Mouse (Mus musculus) embryonic facial prominence, embryonic 12.5 days (tissue): ENCODE results near the gene Bysl. TPM values are rescaled to one million over a fixed set of nuclear protein-coding genes. Genes with fewer than 3 reads are reported as not detected.
A peak's percentile ranks its signal among the peaks of the same experiment; 100 is the strongest.
"Not testable (repeated sequence)": the region's sequence is repeated elsewhere in the genome, so short reads cannot be mapped to it uniquely, and the experiment has no call there.

ENCODE experiments used
- ATAC-seq: fragments of 200-750 bp; cut with Nextera tagmentation; 2 replicates; pipeline ENCODE4 v1.8.0; 2017; ENCODE audit not compliant: insufficient number of reproducible peaks, insufficient read depth, low FRiP score, low TSS enrichment
- H3K27ac ChIP-seq: fragments of 300-500 bp; sonication (generic); 2 replicates; pipeline ENCODE4 v1.5.1; 2016; ENCODE audit warnings: mild to moderate bottlenecking
- H3K27me3 ChIP-seq: fragments of 300-500 bp; sonication (generic); 2 replicates; pipeline ENCODE4 v1.6.1; 2016; ENCODE audit warnings: mild to moderate bottlenecking, moderate library complexity
- H3K36me3 ChIP-seq: fragments of 300-500 bp; sonication (generic); 2 replicates; pipeline ENCODE4 v1.6.1; 2016; ENCODE audit warnings: mild to moderate bottlenecking
- H3K4me1 ChIP-seq: fragments of 300-500 bp; sonication (generic); 2 replicates; pipeline ENCODE4 v1.6.1; 2016
- H3K4me2 ChIP-seq: fragments of 300-500 bp; sonication (generic); replicated peaks from 2 replicates; pipeline ENCODE4 v1.6.1; 2016; ENCODE audit warnings: mild to moderate bottlenecking, moderate library complexity
- H3K4me3 ChIP-seq: fragments of 300-500 bp; sonication (generic); 2 replicates; pipeline ENCODE4 v1.5.1; 2016; ENCODE audit warnings: mild to moderate bottlenecking
- H3K9ac ChIP-seq: fragments of 300-500 bp; sonication (generic); 2 replicates; pipeline ENCODE4 v1.6.1; 2016; ENCODE audit warnings: mild to moderate bottlenecking, moderate library complexity
- H3K9me3 ChIP-seq: fragments of 300-500 bp; sonication (generic); 2 replicates; pipeline ENCODE4 v1.6.1; 2016; ENCODE audit warnings: mild to moderate bottlenecking, moderate library complexity
- WGBS: fragments of 180-500 bp; shearing (Covaris S2); methylation state at CpG from one replicate; pipeline ENCODE4 v1.1.7; 2016; 5-methylcytosine and 5-hydroxymethylcytosine counted together
- polyA plus RNA-seq: library from polyadenylated mRNA; unstranded; fragments of >200 nt; fragmentation: Nextera tagmentation; extraction: Ambion mirVana; gene quantifications from 2 replicates; pipeline ENCODE4 v1.2.1, GENCODE M21; 2016

Bysl gene
- polyA plus RNA-seq, 1 experiment from 2014 or later: 29.6 TPM

DNA sequence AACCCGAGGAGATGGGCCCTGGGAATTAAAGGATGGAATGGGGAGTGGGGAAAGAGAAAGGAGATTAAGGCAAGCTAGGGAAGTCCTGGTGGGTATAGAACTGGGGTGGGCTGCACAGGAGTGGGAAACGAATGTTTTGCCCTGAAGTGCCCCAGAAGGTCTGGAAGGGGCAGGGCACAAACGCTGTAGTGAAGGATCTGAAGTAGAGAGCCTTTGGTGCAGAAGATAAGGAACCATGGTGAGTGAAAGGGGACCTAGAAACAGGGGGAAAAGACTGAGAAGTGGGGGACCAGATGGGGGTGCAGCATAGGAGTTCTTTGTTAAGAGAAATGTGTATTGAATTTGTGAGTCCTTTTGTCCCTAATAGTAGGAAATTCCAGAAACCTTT lies 19.4 kb upstream of the Bysl start, which contains the start of gene Usp49:
Usp49 (plus strand) TSS at position 13 of the 388 bp plus-strand sequence.
- Histone ChIP-seq H3K9me3 (no peaks in the 10 kb centered on the region), H3K27ac (peak within 1 kb of the TSS; percentile 97), H3K4me3 (peak within 1 kb of the TSS; percentile 67), H3K27me3 (no peaks in the 10 kb centered on the region), H3K36me3 (peaks cover 14% of the 10 kb centered on the region; the same call in 1 of the 2 replicates), H3K9ac (peak within 1 kb of the TSS; percentile 70), H3K4me1 (peaks cover 31% of the 10 kb centered on the region), H3K4me2 (peak within 1 kb of the TSS; percentile 94)
- WGBS: 0% methylated on average over 3 of the region's 3 CpGs
- no peak for ATAC-seq

DNA sequence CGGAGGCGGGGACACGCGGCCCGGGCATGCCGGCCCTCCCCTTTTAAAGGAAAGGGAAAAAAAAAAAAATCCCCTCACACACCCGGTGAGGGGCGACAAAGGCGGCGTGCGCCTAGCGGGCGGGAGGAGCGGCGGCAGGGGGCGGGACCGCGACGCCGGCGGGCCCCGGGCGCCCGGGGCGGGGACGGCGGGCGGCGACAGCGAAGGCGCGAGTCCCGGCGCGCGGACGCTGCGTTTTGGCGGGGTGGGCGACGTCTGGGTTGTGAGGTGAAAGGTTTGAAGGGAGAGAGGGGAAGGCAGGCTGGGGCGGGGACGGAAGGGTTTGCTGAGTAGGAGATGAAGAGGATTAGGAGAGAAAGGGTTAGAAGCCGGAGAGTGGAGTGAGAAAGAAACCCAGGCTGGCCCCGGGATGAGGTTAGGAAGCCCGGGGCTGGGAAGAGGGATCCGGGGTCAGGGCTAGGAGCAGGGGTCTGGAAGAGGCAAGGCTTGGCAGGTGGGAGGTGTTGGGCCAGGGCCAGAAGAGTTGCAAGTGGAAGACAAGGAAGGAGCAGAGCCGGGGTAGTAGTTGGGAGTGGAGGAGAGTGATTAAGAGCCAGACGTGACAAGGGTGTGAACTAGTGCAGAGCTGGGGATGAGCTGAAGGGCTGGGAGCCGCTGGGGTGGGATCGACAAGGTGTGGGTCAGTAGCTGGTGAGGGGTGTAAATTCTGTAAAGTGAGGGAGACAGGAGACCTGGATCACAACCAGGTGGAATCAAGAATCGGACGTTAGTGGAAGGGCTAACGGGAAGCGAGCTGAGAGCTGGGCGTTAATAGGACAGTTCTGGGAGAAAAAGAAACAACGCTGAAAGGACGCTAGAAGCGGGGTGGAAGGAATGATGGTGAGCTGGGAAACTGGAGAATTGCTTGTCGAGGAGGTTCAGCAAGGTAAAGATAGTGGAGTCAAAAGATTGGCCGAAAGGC lies 18.7 kb upstream of the Bysl start:
- H3K36me3 ChIP-seq: peaks cover 15% of the 10 kb centered on the region
- H3K4me3 ChIP-seq: peak overlapping the region; percentile 67
- H3K4me1 ChIP-seq: peaks cover 31% of the 10 kb centered on the region
- H3K27me3 ChIP-seq: no peaks in the 10 kb centered on the region
- peak overlapping the region; percentile 94 for H3K4me2 ChIP-seq
- H3K9ac ChIP-seq: peak overlapping the region; percentile 70
- peak overlapping the region; percentile 97 for H3K27ac ChIP-seq
- under 1% methylated on average over 59 of the region's 61 CpGs for WGBS
- ATAC-seq: peak; percentile 36; the same call in 1 of the 2 replicates
- no peaks in the 10 kb centered on the region for H3K9me3 ChIP-seq

DNA sequence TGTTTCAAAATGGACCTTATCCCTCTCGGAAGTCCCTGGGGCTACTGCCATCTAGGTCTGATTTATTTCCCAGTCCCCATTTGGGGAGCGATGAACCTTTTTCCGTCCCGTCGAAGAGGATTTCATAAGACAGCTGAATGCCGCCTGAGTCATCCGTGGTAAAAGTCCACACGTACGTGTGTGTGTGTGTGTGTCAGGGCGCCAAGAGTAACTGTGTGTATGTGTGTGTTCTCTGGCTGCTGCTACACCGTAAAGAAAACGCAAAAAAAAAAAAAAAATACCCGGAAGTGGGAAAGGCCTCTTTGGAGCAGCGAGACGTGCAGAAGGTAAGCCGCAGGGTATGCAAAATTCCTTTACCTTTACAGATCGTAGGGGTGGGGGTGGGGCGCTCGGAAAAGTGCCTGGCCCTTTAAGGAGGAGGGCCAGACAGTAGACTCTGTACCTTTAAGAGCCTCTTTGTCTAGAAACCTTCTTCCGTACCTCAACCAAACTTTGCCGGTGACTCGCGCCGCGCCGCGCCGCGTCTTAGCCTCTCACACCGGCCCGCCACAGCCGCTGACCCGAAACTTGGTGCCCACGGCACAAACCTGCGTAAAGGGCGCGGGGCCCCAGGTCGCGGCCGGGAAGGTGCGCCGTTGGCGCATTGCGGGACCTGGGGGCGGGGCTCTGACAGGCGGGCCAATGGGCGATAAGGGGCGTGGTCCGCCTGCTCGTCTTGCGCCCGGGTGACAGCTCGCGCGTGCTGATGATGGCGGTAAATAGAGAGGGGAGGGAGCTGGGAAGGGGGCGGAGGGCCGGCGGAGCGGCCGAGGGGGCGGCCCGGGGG lies 17.8 kb upstream of the Bysl start:
- Histone ChIP-seq H3K4me3 (peak overlapping the region; percentile 67), H3K9me3 (no peaks in the 10 kb centered on the region), H3K4me2 (peak overlapping the region; percentile 94), H3K36me3 (peaks cover 23% of the 10 kb centered on the region), H3K9ac (peak overlapping the region; percentile 70), H3K4me1 (peaks cover 31% of the 10 kb centered on the region), H3K27me3 (no peaks in the 10 kb centered on the region), H3K27ac (peak overlapping the region; percentile 97)
- WGBS: under 1% methylated on average over 60 of the region's 63 CpGs
- peak; percentile 84 for ATAC-seq

DNA sequence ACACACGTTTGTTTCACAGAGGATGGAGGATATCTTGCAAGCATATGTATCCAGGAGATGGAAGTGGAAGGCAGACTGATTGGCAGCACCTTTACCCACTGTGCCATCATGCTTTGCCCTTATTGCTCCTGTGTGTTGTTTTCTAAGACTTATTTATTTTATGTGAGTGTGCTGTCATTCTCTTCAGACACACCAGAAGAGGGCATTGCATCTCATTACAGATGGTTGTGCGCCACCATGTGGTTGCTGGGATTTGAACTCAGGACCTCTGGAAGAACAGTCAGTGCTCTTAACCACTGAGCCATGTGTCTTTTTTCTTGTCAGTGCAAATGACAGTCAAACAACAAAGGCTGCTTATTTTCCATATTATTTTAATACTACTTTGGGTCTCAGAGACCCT lies 16.5 kb upstream of the Bysl start:
- no peaks in the 10 kb centered on the region for H3K27me3 ChIP-seq
- peak overlapping the region; percentile 97; the same call in 1 of the 2 replicates for H3K27ac ChIP-seq
- ATAC-seq: no peak
- WGBS: 76% methylated on average over 2 of the region's 2 CpGs
- H3K4me2 ChIP-seq: no peak overlapping the region; the same call in 1 of the 2 replicates
- no peak overlapping the region for H3K4me3 ChIP-seq
- H3K9me3 ChIP-seq: no peaks in the 10 kb centered on the region
- peaks cover 31% of the 10 kb centered on the region for H3K4me1 ChIP-seq
- no peak overlapping the region for H3K9ac ChIP-seq
- H3K36me3 ChIP-seq: peaks cover 36% of the 10 kb centered on the region

DNA sequence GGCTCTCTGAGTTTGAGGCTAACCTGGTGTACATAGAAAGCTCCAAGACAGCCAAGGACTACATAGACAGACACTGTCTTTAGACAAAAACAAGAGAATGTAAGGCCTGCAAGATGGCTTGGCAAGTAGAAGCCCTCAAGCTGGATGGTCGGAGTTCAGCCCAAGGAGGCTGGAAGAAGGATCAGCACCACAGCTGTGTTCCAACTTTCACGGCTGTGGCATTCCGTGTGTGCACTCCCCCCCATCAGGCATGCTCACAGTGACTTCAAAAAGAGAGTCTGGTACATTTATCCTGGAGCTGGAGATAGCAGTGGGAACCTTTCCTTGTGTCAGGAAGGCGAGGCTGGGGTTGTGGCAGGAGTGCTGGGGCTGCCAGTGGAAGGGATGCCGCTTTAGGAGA lies 14.7 kb upstream of the Bysl start:
- Histone ChIP-seq H3K4me3 (no peak overlapping the region), H3K27ac (no peak overlapping the region), H3K4me1 (peaks cover 19% of the 10 kb centered on the region; the same call in 1 of the 2 replicates), H3K9me3 (no peaks in the 10 kb centered on the region), H3K27me3 (no peaks in the 10 kb centered on the region), H3K9ac (no peak overlapping the region), H3K36me3 (peaks cover 53% of the 10 kb centered on the region), H3K4me2 (no peak overlapping the region)
- 92% methylated on average over 5 of the region's 5 CpGs for WGBS
- no peak for ATAC-seq

DNA sequence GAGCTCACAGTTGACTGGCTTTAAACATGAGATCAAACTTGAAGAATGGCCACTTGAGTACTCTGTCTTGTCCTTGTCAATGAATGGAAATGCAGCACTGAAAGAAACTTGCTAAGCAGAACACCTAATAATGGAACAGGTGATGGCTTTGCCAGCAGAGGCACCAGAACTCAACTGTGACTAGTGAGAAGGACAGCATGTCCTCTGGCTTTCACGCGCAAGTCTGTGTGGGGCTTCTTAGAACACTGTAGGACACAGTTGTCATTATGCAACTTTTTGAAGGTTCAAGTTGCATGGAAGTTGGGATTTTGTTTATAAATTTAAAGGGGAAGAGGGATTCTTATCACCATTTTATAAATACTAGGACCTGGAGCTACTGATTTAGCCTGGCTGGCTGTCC lies 13.8 kb upstream of the Bysl start:
- 95% methylated on average over 2 of the region's 2 CpGs for WGBS
- H3K9ac ChIP-seq: no peak overlapping the region
- H3K27ac ChIP-seq: no peak overlapping the region
- no peaks in the 10 kb centered on the region for H3K9me3 ChIP-seq
- H3K27me3 ChIP-seq: no peaks in the 10 kb centered on the region
- H3K4me1 ChIP-seq: peaks cover 9% of the 10 kb centered on the region; the same call in 1 of the 2 replicates
- no peak overlapping the region for H3K4me3 ChIP-seq
- no peak overlapping the region for H3K4me2 ChIP-seq
- no peak for ATAC-seq
- H3K36me3 ChIP-seq: peaks cover 60% of the 10 kb centered on the region

DNA sequence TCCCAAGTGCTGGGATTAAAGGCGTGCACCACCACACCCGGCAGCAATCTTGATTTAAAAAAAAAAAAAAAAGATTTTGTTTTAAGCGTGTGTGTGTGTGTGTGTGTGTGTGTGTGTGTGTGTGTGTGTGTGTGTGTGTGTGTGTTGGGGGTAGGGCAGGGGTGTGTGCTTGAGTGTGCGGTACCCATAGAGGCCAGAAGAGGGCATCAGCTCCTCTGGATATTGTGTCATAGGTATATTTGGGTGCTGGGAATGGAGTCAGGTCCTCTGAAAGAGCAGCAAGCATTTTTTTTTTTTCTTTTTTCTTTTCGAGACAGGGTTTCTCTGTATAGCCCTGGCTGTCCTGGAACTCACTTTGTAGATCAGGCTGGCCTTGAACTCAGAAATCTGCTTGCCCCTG lies 13.3 kb upstream of the Bysl start:
- H3K27me3 ChIP-seq, H3K27ac ChIP-seq, H3K4me2 ChIP-seq, H3K4me1 ChIP-seq, H3K9me3 ChIP-seq, ATAC-seq, H3K9ac ChIP-seq, H3K4me3 ChIP-seq: not testable (repeated sequence)
- whole genome bisulfite sequencing: 90% methylated on average over 5 of the region's 5 CpGs
- H3K36me3 ChIP-seq: peaks cover 65% of the 10 kb centered on the region

DNA sequence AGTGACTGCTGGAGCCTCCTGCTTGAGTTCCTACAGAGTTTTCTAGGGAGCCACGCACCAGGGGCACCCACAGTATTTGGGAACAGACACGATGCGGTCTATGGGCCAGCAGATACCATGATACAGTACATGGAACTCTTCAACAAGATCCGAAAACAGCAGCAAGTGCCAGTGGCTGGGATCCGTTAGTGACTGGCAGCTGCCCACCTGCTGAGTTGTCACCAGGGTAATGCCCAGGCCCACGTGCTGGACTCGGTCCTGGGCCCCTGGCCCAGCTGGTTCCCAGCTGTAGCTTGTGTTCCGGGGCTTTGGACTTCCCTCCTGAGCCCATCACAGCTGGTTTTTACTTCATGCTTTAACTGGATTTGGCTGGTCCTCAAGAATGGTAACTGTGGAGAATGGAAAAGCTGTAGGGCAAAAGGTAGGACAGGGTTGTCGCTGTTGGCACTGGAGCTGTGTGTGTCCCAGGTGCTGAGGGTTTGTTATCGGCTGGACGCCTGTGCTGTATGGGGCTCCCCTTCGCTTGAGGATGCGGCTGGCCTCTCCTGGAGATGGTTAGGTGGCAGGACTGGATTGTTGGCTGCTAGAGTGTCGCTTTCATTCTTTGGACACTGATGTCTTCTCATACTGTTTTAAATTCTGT lies 11.7 kb upstream of the Bysl start:
- H3K27me3 ChIP-seq: no peaks in the 10 kb centered on the region
- no peak overlapping the region for H3K27ac ChIP-seq
- peaks cover 3% of the 10 kb centered on the region; the same call in 1 of the 2 replicates for H3K4me1 ChIP-seq
- WGBS: 91% methylated on average over 14 of the region's 14 CpGs
- no peak for ATAC-seq
- no peak overlapping the region for H3K4me2 ChIP-seq
- H3K9me3 ChIP-seq: no peaks in the 10 kb centered on the region
- H3K4me3 ChIP-seq: no peak overlapping the region
- no peak overlapping the region for H3K9ac ChIP-seq
- H3K36me3 ChIP-seq: peaks cover 74% of the 10 kb centered on the region

DNA sequence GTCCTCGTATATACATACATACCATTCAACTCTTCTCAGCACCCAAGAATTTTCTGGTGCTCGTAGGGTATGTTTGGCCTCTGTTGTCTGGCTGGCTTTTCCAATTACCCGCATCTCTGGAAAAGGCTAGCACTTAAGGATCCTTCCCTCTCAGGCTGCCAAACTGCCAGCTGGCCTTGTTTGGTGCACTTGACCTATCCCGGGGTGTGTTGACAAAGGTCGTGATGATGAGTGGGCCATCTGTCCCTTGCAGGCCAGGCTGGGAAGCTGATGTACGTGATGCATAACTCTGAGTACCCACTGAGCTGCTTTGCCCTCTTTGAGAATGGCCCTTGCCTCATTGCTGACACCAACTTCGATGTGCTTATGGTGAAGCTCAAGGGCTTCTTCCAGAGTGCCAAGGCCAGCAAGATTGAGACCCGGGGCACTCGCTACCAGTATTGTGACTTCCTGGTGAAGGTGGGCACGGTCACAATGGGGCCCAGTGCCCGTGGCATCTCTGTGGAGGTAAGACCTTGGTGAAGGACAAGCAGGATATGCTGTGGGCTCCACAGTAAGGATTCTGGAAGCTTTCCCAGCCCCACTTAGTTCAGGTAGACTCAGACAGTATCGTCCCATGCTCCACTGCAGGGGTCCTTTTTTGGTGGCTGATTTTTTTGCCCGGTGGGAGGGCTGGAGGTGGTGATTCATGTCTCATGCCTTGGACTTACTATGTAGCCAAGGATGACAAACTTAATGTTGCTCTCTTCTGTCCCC lies 7.4 kb upstream of the Bysl start:
- H3K4me2 ChIP-seq: no peak overlapping the region
- no peaks in the 10 kb centered on the region for H3K9me3 ChIP-seq
- no peaks in the 10 kb centered on the region for H3K4me1 ChIP-seq
- 94% methylated on average over 13 of the region's 13 CpGs for WGBS
- H3K27me3 ChIP-seq: no peaks in the 10 kb centered on the region
- no peak overlapping the region for H3K4me3 ChIP-seq
- H3K9ac ChIP-seq: no peak overlapping the region
- H3K36me3 ChIP-seq: peaks cover 79% of the 10 kb centered on the region
- no peak for ATAC-seq
- H3K27ac ChIP-seq: no peak overlapping the region

DNA sequence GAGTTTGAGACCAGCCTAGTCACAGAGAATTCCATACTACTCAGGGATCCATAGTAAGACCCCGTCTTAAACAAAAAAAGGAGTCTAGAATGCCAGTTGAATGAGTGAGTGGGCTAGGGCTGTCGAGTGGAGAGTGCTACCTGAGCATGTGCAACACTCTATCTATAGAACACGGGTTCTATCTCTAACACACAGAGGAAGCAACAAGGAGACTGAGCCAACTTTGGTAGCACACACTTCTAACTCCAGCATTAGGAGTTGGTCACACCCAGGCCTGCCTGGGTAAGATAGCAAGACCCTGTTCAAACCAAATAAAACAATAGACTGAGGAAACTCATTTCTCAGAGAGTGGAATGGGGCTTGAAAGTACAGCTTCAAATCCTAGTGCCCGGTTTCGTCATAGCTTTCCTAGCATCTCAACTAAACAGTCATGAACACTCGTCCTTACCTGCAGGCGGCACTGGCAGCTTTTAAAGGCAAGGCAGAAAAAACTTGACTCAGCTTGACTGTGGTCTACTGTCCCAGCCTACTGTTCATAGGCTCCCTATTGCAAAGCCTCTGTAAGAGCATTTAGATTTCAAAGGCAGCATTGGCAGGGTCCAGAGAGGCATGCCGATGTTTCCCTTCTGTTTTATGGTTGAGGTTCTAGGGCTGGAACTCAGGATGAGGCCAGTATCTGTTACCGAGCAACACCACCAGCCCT lies 6.5 kb upstream of the Bysl start:
- Histone ChIP-seq H3K27me3 (no peaks in the 10 kb centered on the region), H3K9ac (no peak overlapping the region), H3K9me3 (no peaks in the 10 kb centered on the region), H3K36me3 (peaks cover 73% of the 10 kb centered on the region), H3K4me2 (no peak overlapping the region), H3K4me3 (no peak overlapping the region), H3K4me1 (peaks cover 2% of the 10 kb centered on the region), H3K27ac (no peak overlapping the region)
- WGBS: 92% methylated on average over 9 of the region's 9 CpGs
- no peak for ATAC-seq
